Mouse (Mus musculus) liver, embryonic 14.5 days (tissue): ENCODE measurements around the gene Coq5.
A peak's percentile ranks its signal among the peaks of the same experiment; 100 is the strongest.

Experiments
- CTCF ChIP-seq: IDR thresholded peaks from 2 replicates; pipeline ENCODE4 v1.5.1; 2016; ENCODE audit warnings: antibody characterized with exemption, low read depth, control low read depth
- EP300 ChIP-seq: IDR thresholded peaks from 2 replicates; pipeline ENCODE4 v1.6.1; 2016; ENCODE audit warnings: antibody characterized with exemption, low read depth

DNA sequence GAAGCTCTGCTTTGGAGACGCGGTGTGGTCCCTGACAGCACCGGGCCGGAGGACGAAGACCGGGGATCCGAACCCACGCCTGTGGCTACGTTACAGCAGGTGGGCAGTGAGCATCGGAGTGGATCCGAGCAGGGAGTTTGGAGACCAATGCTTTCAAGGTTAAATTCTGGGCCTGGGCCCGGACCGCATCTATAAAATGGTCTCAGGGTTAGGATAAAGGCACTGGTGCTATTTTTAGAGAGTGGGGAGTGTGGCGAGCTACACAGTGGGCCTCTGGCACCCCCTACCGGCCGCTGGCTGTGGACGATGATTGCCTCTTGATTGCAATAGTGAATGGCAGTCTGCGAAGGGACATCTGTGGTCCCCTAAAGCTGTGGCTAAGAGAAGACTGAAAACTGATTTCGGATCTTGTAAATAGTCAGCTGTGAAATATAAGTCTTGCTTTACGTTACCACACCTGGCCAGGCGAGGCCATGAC is 43.6 kb upstream of the Coq5 start, which contains the start of gene Pop5:
- TF ChIP-seq CTCF (peak; percentile 97), EP300 (no peak)
